Mouse (Mus musculus): ENCODE results near the gene Dclk2.

Gene Dclk2

GRCm38 (mm10) chr3:86761095-86762035 lies 159.3 kb downstream of the Dclk2 start:
- in situ Hi-C loops (cut with MboI, MseI), result loop anchor here (10.0 kb wide), 2 partner anchors 217 to 437 kb away; partner anchors contain the start of gene Mab21l2

- in situ Hi-C loops (cut with MboI, MseI), result loop anchor here (10.0 kb wide), 2 partner anchors 216 to 436 kb away; partner anchors contain the start of gene Mab21l2
Observed at GRCm38 (mm10) chr3:86760474-86760873, 160.2 kb downstream of the Dclk2 start.

DNA sequence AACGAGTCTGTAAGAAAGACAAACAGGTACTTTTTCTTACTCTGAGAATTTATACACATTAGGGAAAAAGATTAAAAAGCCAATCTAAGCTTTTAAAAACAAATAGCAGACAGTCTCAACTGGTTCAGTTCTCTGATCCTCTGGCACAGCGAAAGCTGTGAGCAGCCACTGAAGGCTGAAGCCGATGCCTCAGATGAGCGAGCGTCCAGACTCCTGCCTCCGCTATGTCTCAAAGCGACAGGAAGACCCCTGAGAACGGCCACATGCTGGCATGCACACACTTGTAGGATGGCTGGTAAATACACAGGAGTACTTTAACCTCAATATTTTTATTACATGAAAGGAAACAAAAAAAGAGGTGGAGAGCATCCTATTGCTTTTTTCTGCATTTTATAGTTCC lies 160.8 kb downstream of the Dclk2 start:
- in situ Hi-C loops (cut with MboI, MseI), result loop anchor here (10.0 kb wide), 2 partner anchors 215 to 435 kb away; partner anchors contain the start of gene Mab21l2

DNA sequence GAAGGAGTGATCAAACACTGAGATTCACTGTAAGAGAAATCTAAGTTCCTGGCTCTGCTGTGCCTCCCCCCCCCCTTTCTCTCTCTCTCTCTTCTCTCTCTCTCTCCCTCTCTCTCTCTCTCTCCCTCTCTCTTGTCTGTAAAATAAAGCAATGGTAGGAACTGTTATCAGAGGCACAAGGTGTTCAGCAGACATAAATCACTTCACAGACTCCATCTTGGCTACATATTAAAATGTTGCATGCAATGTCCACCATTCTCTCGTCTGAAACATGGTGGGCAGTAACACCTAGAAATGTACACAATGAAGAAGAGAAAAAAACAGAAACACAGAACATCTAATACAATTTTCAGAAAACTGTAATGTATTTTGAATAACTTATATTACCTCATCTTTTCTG lies 161.3 kb downstream of the Dclk2 start:
- in situ Hi-C loops (cut with MboI, MseI), result no loop called here

DNA sequence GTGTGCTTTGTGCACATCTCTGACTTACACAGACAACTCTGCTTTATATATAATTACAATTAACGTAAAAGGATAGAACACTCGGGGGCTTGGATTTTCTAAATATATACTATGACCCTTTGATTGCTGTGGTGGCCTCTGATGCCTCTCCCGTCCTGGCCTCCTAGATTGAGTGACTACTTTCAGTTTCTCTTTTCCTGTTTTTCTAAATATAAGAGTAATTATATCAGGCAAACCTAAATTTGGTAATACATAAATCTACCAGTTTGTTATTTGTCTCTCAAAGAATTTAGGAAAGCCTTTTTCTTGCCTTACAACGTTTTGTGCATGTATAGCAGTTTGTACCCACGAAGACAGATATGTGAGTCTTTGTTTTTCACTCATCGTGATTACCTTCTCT lies 161.9 kb downstream of the Dclk2 start:
- in situ Hi-C loops (cut with MboI, MseI), result no loop called here

- in situ Hi-C loops (cut with MboI, MseI), result no loop called here
Observed at GRCm38 (mm10) chr3:86756548-86756947, 164.1 kb downstream of the Dclk2 start.

DNA sequence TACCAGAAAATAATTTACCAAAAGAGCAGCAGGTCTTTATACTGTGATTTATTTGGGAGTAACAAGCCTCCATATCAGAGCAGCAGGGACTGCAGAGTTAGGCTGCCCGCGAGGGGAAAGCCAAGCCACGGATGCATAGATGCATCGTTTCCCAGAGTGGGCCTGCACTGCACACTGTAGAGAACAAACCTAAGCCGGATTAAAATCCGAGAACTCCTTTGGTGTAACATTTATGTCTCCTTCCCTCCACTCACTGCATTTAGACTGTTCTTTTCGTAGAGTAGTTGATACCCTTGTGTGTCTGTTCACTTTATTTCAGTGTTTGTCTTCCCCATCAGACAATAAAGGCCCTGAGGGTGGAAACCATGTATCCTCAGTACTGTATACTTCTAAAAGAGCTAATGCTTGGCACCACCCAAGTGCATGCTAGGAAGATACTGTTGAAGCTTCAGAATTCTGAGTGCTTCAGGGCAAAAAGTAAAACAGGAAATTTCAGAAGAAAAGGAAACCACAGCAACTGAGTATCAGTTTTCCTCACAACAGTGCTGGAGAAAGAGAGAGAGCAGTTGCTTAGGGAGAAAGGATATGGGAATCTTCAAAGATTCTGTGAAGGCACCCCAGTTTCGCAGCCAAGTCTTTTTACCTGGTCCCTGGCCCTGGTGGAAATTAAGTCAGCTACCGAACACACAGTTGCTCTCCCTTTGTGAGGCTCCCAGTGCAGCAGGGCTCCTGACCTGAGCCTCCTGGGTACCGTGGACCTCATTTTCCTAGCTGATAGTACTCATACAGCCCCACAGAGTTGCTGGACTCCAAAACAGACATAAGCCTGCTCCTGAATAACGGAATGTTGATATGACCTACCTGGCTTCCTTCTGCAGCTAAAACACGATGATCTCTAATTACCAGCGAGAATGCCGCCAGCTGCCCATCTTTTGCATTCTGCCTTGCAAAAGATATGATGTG lies 165.8 kb downstream of the Dclk2 start:
- in situ Hi-C loops (cut with MboI, MseI), result no loop called here

DNA sequence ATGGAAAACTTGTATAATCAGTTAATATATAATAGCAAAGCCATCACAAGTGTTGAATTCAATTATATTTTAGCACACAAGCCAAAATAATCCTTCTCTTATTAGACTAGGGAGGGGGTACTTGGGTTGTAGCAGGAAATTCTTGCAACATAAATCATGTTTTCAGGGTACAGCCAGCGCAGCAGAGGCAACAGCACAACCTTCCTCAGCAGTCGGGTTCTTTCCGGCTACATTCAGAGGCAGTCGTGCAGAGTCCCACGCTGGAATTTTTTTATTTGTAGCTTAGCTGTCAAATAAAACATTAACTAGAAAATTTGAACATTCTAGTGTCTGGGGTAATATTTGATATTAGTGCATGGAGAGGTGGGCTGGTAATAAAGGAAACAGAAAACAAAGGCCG lies 166.5 kb downstream of the Dclk2 start:
- in situ Hi-C loops (cut with MboI, MseI), result no loop called here

DNA sequence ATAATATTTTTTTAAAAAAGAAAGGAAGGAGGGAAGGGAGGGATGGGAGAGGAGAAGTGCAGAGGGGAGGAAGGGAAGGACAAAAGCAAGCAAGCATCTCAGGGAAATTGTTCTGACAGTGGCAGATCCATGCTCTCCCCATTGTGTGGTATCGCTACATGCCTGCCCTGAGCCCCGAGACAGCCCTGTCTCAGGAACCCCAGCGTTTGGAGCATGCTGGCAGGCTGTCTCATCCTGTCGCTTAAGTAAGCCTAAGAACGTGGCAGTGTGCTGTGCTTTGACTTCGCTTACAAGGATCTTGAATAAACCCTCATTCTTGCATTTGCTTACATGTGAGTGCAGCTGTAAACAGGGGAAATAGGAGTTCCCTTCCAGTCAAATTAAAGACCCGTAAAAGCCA lies 170.0 kb downstream of the Dclk2 start:
- in situ Hi-C loops (cut with MboI, MseI), result no loop called here

- in situ Hi-C loops (cut with MboI, MseI), result no loop called here
Observed at GRCm38 (mm10) chr3:86745769-86746512, 174.7 kb downstream of the Dclk2 start.

- in situ Hi-C loops (cut with MboI, MseI), result no loop called here
Observed at GRCm38 (mm10) chr3:86745348-86745747, 175.3 kb downstream of the Dclk2 start.

- in situ Hi-C loops (cut with MboI, MseI), result loop anchor here (10.0 kb wide), 1 partner anchor 1185 kb away; no protein-coding TSS in a partner anchor
Observed at GRCm38 (mm10) chr3:86739745-86740144, 180.9 kb downstream of the Dclk2 start.

GRCm38 (mm10) chr3:86738831-86739230 lies 181.8 kb downstream of the Dclk2 start:
- in situ Hi-C loops (cut with MboI, MseI), result loop anchor here (10.0 kb wide), 1 partner anchor 1184 kb away; no protein-coding TSS in a partner anchor

All from regulatory T cell (primary cell).